Mouse (Mus musculus) kidney, embryonic 14.5 days (tissue): ENCODE results near the gene Kdm2b. TPM values are rescaled to one million over a fixed set of nuclear protein-coding genes. Genes with fewer than 3 reads are reported as not detected.

Source experiments
- ATAC-seq: fragments of 200-750 bp; cut with Nextera tagmentation; 2 replicates; pipeline ENCODE4 v1.8.0; 2017; ENCODE audit warnings: moderate number of reproducible peaks, mild to moderate bottlenecking, moderate TSS enrichment, moderate library complexity; ENCODE audit not compliant: low FRiP score, low TSS enrichment
- H3K27ac ChIP-seq: fragments of 300-500 bp; sonication (generic); 2 replicates; pipeline ENCODE4 v1.5.1; 2014; ENCODE audit warnings: low read depth, mild to moderate bottlenecking, low read length, moderate library complexity, mixed read lengths
- H3K27me3 ChIP-seq: fragments of 300-500 bp; sonication (generic); 2 replicates; pipeline ENCODE4 v1.6.1; 2014; ENCODE audit warnings: mild to moderate bottlenecking, low read length; ENCODE audit not compliant: control insufficient read depth, insufficient read depth
- H3K36me3 ChIP-seq: fragments of 300-500 bp; sonication (generic); 2 replicates; pipeline ENCODE4 v1.6.1; 2014; ENCODE audit warnings: low read length, mixed read lengths; ENCODE audit not compliant: control insufficient read depth, insufficient read depth
- H3K4me1 ChIP-seq: fragments of 300-500 bp; sonication (generic); 2 replicates; pipeline ENCODE4 v1.6.1; 2014; ENCODE audit warnings: low read length, mixed read lengths; ENCODE audit not compliant: control insufficient read depth, insufficient read depth
- H3K4me2 ChIP-seq: fragments of 300-500 bp; sonication (generic); replicated peaks from 2 replicates; pipeline ENCODE4 v1.6.1; 2014; ENCODE audit warnings: low read depth, mild to moderate bottlenecking, low read length
- H3K4me3 ChIP-seq: fragments of 300-500 bp; sonication (generic); 2 replicates; pipeline ENCODE4 v1.5.1; 2014; ENCODE audit warnings: mild to moderate bottlenecking, low read length
- H3K9ac ChIP-seq: fragments of 300-500 bp; sonication (generic); 2 replicates; pipeline ENCODE4 v1.6.1; 2014; ENCODE audit warnings: low read depth, mild to moderate bottlenecking, low read length, moderate library complexity
- H3K9me3 ChIP-seq: fragments of 300-500 bp; sonication (generic); 2 replicates; pipeline ENCODE4 v1.6.1; 2016; ENCODE audit warnings: low read length; ENCODE audit not compliant: control insufficient read depth
- WGBS: fragments of 180-500 bp; shearing (Covaris S2); extraction: QIAGEN DNeasy Blood & Tissue Kit; methylation state at CpG from one replicate; pipeline ENCODE4 v1.1.7; 2014; 5-methylcytosine and 5-hydroxymethylcytosine counted together
- polyA plus RNA-seq: library from polyadenylated mRNA; unstranded; fragments of >200 nt; fragmentation: Nextera tagmentation; extraction: Ambion mirVana; gene quantifications from 2 replicates; pipeline ENCODE4 v1.2.1, GENCODE M21; 2014

Gene Kdm2b
- polyA plus RNA-seq, 1 experiment from 2014 or later, result 105 TPM

DNA sequence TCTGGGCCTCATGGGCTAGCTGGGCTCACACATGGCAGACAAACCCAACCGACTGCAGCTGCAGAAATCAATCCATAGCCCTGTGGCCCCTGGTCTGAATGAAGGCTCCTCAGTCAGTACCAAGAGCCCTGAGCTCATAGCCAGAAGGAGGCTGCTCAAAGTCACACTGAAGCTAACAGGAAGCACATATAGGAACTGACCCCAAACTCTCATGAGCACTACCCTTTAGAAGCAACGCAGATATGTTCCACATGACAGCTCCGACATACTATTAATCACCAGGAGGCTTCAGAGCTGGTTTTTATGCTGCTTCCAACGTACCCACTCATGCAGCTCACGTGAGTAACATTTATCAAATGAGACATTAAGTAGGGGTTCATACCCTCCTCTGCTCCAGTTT lies 19.6 kb downstream of the Kdm2b start:
- no peaks in the 10 kb centered on the region for H3K9me3 ChIP-seq
- 42% methylated on average over 5 of the region's 5 CpGs for WGBS
- no peaks in the 10 kb centered on the region for H3K36me3 ChIP-seq
- ATAC-seq, result no peak
- no peak overlapping the region for H3K9ac ChIP-seq
- no peaks in the 10 kb centered on the region for H3K4me1 ChIP-seq
- H3K27me3 ChIP-seq, result no peaks in the 10 kb centered on the region
- H3K4me2 ChIP-seq, result no peak overlapping the region
- no peak overlapping the region for H3K4me3 ChIP-seq
- no peak overlapping the region for H3K27ac ChIP-seq

DNA sequence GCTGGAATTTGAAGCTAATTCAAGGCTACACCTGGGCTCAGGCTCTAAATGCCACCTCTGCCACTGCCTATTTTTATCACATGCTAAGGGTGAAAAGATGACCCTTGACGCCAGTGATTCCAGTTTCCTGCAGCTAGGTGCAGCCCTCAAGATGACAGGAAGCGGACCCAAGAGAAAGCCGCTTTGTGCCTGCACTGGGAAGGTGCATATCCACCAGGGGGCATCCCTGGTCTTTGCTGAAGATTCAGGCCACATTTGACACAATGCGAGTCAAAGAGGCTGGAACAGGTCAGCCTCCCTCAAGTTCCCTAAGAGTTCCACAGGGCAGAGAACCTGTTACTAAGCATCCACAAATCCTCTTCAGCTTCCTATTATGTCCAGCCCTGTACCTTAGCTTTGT lies 21.3 kb downstream of the Kdm2b start:
- H3K36me3 ChIP-seq, result no peaks in the 10 kb centered on the region
- no peak overlapping the region for H3K27ac ChIP-seq
- peak; percentile 52; the same call in 1 of the 2 replicates for ATAC-seq
- no peaks in the 10 kb centered on the region for H3K27me3 ChIP-seq
- 30% methylated on average over 4 of the region's 4 CpGs for WGBS
- no peak overlapping the region for H3K9ac ChIP-seq
- no peaks in the 10 kb centered on the region for H3K9me3 ChIP-seq
- no peak overlapping the region for H3K4me2 ChIP-seq
- H3K4me1 ChIP-seq, result no peaks in the 10 kb centered on the region
- H3K4me3 ChIP-seq, result no peak overlapping the region

DNA sequence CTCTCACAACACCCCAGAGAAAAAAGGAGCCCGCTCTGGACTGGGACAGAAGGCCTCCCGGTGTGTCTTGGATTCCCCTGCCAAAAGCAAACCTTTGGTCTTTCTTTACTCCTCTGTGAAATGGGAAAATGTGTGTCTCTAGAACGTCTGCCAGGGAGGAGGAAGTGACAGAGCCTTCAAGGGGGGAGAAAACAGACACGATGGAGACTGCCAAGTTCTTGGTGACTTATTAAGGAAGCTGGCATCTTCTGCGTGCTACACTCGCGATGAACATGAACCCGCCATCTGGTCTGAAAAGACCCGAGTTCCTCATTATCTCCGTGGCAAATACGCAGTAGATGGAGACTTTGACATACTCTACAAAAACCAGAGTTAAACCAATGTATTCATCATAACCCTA lies 24.2 kb downstream of the Kdm2b start:
- Histone ChIP-seq H3K4me3 (no peak overlapping the region), H3K27me3 (no peaks in the 10 kb centered on the region), H3K4me1 (no peaks in the 10 kb centered on the region), H3K9me3 (no peaks in the 10 kb centered on the region), H3K27ac (no peak overlapping the region), H3K4me2 (no peak overlapping the region), H3K9ac (no peak overlapping the region), H3K36me3 (peaks cover 9% of the 10 kb centered on the region; the same call in 1 of the 2 replicates)
- no peak for ATAC-seq
- 93% methylated on average over 11 of the region's 11 CpGs for WGBS

DNA sequence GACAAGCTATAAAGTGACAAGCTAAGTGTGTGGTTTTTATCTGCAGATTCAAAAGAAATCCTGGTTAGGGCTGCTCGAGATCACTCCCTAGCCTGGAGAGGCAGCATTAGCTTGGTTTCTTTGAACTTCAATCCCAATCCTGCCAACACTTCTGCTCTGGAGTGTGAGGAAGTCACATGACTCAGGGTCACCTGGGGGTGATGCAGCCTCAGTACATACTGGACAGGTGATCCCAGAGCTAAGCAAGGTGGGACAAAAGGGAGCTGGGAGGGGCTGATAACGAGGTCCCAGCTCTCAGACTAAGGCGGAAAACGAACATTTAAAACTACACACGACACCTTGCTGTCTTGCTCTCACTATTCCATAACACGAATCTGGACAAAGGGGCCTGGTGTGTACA lies 24.8 kb downstream of the Kdm2b start:
- no peak for ATAC-seq
- H3K27me3 ChIP-seq, result no peaks in the 10 kb centered on the region
- no peaks in the 10 kb centered on the region for H3K4me1 ChIP-seq
- no peaks in the 10 kb centered on the region for H3K9me3 ChIP-seq
- no peak overlapping the region for H3K27ac ChIP-seq
- H3K9ac ChIP-seq, result no peak overlapping the region
- WGBS, result 76% methylated on average over 6 of the region's 6 CpGs
- H3K4me3 ChIP-seq, result no peak overlapping the region
- H3K36me3 ChIP-seq, result peaks cover 9% of the 10 kb centered on the region; the same call in 1 of the 2 replicates
- no peak overlapping the region for H3K4me2 ChIP-seq

DNA sequence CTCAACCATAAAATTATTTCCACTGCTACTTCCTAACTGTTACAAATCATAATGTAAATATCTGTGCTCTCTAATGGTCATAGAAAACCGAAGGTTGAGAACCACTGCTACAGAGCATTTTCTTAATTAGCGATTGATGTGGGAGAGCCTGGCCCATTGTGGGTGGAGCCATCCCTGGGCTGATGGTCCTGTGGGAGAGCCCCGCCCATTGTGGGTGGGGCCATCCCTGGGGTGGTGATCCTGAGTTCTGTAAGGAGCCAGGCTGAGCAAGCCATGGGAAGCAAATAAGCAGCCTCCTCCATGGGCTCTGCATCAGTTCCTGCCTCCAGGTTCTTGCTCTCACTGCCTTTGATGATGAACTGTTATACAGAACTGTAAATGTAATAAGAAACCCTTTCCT lies 27.7 kb downstream of the Kdm2b start:
- Histone ChIP-seq H3K4me3 (no peak overlapping the region), H3K9ac (no peak overlapping the region), H3K4me1 (no peaks in the 10 kb centered on the region), H3K36me3 (peaks cover 9% of the 10 kb centered on the region; the same call in 1 of the 2 replicates), H3K9me3 (no peaks in the 10 kb centered on the region), H3K27me3 (no peaks in the 10 kb centered on the region), H3K4me2 (no peak overlapping the region), H3K27ac (no peak overlapping the region)
- no peak for ATAC-seq
- WGBS, result 57% methylated on average over 3 of the region's 3 CpGs

DNA sequence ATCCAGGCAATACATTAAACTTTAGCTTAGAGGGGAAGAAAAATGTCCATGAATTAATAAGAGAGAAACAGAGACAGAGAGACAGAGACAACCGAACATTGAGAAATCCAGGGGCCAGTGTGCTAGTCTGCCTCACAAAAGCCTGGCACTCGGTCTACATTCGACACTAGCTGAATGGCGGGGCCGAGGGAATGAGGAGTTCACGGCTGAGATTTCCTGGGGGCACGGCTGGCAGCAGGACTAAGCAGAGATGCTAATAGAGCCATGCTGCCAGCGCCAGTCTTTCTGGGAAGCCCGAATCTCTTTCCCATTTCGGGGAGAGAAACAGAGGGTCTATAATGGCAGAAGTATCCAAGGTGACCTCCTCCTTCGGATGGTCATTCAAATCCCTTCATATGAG lies 30.2 kb downstream of the Kdm2b start:
- no peak overlapping the region for H3K4me2 ChIP-seq
- H3K27ac ChIP-seq, result no peak overlapping the region
- ATAC-seq, result no peak
- no peaks in the 10 kb centered on the region for H3K9me3 ChIP-seq
- H3K9ac ChIP-seq, result no peak overlapping the region
- H3K27me3 ChIP-seq, result no peaks in the 10 kb centered on the region
- no peaks in the 10 kb centered on the region for H3K4me1 ChIP-seq
- 83% methylated on average over 11 of the region's 11 CpGs for WGBS
- H3K36me3 ChIP-seq, result peaks cover 9% of the 10 kb centered on the region; the same call in 1 of the 2 replicates
- H3K4me3 ChIP-seq, result no peak overlapping the region

DNA sequence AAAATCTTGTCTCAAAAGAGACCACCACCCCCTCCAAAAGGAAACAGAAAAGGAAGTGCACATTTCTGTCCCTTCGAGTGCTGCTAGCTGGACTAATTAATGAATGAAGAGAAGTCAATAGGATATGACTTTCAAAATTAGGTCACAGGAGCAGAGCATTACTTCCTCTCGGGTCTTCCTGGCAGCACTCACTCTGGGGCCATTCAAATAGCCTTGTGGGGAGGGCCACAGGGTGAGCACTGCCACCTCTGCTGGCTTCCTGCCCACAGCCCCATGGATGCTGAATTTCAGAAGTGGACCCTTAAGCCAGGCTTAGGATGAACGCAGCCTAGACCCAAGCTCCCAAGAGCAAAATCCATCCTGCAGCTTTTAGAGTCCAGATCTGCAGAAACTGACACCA lies 33.6 kb downstream of the Kdm2b start:
- H3K4me1 ChIP-seq, result peaks cover 15% of the 10 kb centered on the region
- no peak overlapping the region for H3K4me3 ChIP-seq
- 70% methylated on average over 3 of the region's 3 CpGs for WGBS
- H3K9ac ChIP-seq, result no peak overlapping the region
- no peak for ATAC-seq
- H3K36me3 ChIP-seq, result peaks cover 6% of the 10 kb centered on the region; the same call in 1 of the 2 replicates
- H3K9me3 ChIP-seq, result no peaks in the 10 kb centered on the region
- H3K4me2 ChIP-seq, result no peak overlapping the region
- H3K27me3 ChIP-seq, result peaks cover 16% of the 10 kb centered on the region
- no peak overlapping the region for H3K27ac ChIP-seq

DNA sequence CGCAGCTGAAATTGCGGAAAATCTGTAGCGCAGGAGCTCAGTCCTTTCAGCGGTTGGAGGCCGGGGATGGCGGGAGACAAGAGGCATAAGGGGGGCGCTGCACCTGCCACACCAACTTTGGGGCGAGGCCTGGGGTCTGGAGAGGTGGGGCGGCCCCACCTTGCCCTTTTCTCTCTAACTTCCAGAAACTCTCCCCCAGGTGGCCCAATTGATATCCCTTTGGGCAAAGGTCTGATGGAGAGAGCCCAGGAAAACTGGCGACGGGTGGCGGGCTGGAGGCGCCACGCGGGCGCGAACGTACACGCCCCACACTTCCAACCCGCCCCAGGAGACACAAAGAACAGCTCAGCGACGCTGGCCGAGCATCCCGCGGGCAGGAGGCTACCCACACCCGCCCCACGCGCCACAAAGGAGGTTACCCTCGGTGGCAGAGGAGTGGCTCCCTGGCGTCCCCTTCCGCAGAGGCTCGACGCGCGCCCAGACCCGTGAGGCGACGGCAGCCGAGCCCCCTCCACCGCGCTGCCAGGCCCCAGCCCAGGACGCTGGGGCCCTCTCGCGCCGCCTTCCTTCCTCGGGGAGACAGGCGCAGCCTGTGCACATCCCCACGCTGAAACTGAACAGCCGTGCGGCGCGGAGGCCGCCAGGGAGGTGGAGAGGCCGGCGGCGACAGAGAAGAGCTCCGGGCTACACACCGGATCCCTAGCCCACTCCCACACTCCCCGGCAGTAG lies 37.5 kb downstream of the Kdm2b start:
- H3K9ac ChIP-seq, result peak overlapping the region; percentile 53
- WGBS, result 6% methylated on average over 58 of the region's 59 CpGs
- peaks cover 7% of the 10 kb centered on the region; the same call in 1 of the 2 replicates for H3K36me3 ChIP-seq
- peaks cover 16% of the 10 kb centered on the region for H3K27me3 ChIP-seq
- H3K4me3 ChIP-seq, result peak overlapping the region; percentile 41
- peak overlapping the region; percentile 84 for H3K4me2 ChIP-seq
- H3K27ac ChIP-seq, result peak overlapping the region; percentile 24; the same call in 1 of the 2 replicates
- H3K4me1 ChIP-seq, result peaks cover 25% of the 10 kb centered on the region
- no peaks in the 10 kb centered on the region for H3K9me3 ChIP-seq
- 0 out of 2 replicates have a peak, but pooled peaks have one; percentile 8 for ATAC-seq

DNA sequence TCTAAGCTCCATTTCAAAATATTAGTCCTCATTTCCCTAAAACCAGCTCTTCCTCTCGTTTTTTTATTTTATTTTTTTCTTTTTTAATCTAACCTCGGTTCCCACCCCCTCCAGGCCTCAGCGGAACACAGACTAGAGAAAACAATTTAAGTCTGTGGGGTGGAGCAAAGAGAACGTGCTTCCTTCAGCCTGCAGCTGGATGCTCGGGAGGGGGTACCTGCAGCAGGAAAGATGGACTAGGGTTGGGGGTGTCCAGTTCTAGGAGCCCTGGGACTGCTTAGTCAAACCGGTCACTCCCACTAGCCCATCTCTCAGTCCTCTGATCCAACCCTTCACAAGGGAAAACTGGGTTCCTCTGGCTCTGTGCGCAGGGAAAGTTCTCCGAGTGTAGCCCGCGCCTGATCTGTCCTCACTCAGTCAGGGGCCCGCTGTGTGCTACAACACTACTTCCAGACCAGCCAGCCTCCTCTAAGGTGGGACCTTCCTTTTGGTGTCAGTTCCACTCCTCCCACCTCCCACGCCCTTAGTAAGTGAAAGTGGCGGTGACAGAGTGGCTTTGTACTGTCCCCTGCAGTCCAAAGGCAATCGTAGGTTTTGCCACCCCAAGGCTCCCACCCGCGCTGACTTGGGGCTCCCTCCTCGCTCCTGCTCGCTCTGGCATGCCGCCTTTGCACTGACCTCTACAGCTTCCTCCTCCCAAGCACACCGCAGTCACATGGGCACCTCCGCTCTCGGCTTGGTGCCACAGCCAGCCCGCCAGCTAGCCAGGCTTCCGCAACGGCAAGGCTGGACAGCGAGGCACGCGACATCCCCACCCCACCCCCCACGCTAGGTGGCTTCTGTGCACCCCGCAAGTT lies 38.3 kb downstream of the Kdm2b start:
- Histone ChIP-seq H3K36me3 (peaks cover 11% of the 10 kb centered on the region; the same call in 1 of the 2 replicates), H3K27ac (peak overlapping the region; percentile 24; the same call in 1 of the 2 replicates), H3K4me1 (peaks cover 25% of the 10 kb centered on the region), H3K4me2 (peak overlapping the region; percentile 84), H3K27me3 (peaks cover 16% of the 10 kb centered on the region), H3K9me3 (no peaks in the 10 kb centered on the region), H3K9ac (peak overlapping the region; percentile 53), H3K4me3 (peak overlapping the region; percentile 41)
- peak; percentile 69 for ATAC-seq
- WGBS, result 6% methylated on average over 30 of the region's 30 CpGs
